24 mouse cellular contexts compared by ENCODE assay signal in the genomic region with DNA sequence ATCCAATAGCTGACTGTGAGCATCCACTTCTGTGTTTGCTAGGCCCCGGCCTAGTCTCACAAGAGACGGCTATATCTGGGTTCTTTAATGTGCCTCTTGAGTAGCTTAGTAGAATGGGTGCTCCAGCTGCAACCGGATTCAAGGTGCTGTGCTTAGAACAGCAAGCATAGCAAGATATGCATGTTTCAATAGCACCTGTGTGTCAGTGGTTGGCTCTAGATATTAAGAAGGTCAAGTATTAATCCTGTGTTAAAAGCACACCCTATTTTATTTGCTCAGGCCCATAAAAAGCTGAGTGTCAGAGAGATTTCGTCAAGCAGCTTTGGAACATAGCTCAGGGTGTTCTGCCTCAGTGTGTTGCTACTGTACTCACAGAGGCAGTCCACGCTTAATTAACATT.
DNase-seq lines count a peak whose midpoint lies in the region; ATAC-seq and TF ChIP-seq lines count a peak whose summit lies in the region.
"Had no signal": no experiment of that assay in that cellular context is flagged by ENCODE, and none has a peak within 500 bp of the region (broad histone marks: within the 10 kb centered on the region; RNA-seq: fewer than 3 reads in every experiment).

No protein-coding gene starts in this region.

- H3K36me3 ChIP-seq in lung, embryonic 16.5 days (ENCODE audit: control insufficient read depth, insufficient read depth, low read length): no peaks in the 10 kb centered on the region
- no peaks in the 10 kb centered on the region for H3K36me3 ChIP-seq in intestine, embryonic 16.5 days (ENCODE audit: control insufficient read depth, insufficient read depth, low read length)
- no peaks in the 10 kb centered on the region for H3K36me3 ChIP-seq in stomach, embryonic 16.5 days (ENCODE audit: control insufficient read depth, insufficient read depth, low read length)
- H3K36me3 ChIP-seq: embryonic facial prominence, embryonic 13.5 days; embryonic facial prominence, embryonic 15.5 days; forebrain, embryonic 10.5 days; forebrain, embryonic 12.5 days had no signal

- no peaks in the 10 kb centered on the region for H3K27me3 ChIP-seq in lung, embryonic 16.5 days (ENCODE audit: control insufficient read depth, insufficient read depth, low read depth, low read length)
- H3K27me3 ChIP-seq in intestine, embryonic 16.5 days (replicated peaks; ENCODE audit: control insufficient read depth, insufficient read depth, low read length): no peaks in the 10 kb centered on the region
- H3K27me3 ChIP-seq in stomach, embryonic 16.5 days (ENCODE audit: control insufficient read depth, insufficient read depth, low read length): no peaks in the 10 kb centered on the region
- H3K27me3 ChIP-seq: embryonic facial prominence, embryonic 13.5 days; embryonic facial prominence, embryonic 15.5 days; forebrain, embryonic 12.5 days had no signal

- WGBS in lung, embryonic 16.5 days: 58% methylated on average over 5 of the region's 5 CpGs
- WGBS in intestine, embryonic 16.5 days: 81% methylated on average over 5 of the region's 5 CpGs
- 73% methylated on average over 5 of the region's 5 CpGs for WGBS in stomach, embryonic 16.5 days

- H3K9me3 ChIP-seq in lung, embryonic 16.5 days (ENCODE audit: control insufficient read depth, low read length): no peaks in the 10 kb centered on the region
- no peaks in the 10 kb centered on the region for H3K9me3 ChIP-seq in intestine, embryonic 16.5 days (ENCODE audit: control insufficient read depth, low read length)
- no peaks in the 10 kb centered on the region for H3K9me3 ChIP-seq in stomach, embryonic 16.5 days (replicated peaks; ENCODE audit: control insufficient read depth, low read length)
- H3K9me3 ChIP-seq: embryonic facial prominence, embryonic 13.5 days; embryonic facial prominence, embryonic 15.5 days; forebrain, embryonic 10.5 days; forebrain, embryonic 12.5 days had no signal

- DNase-seq in lung, postnatal 14 days: no peak
- peak; percentile 36 for DNase-seq in lung, postnatal 36 days
- DNase-seq in lung, postnatal 10 days: no peak
- DNase-seq in left cerebral cortex, adult 11 months (ENCODE audit: low spot score): no peak
- no peak for DNase-seq in left cerebral cortex, adult 2 months (ENCODE audit: extremely low spot score in 1 of 2, low spot score in 2 of 2)
- DNase-seq: adrenal gland, adult 2 months; adrenal gland, postnatal 10 days; adrenal gland, postnatal 25 days; cerebellum, adult 11 months; cerebellum, adult 18-20 months; cerebellum, adult 8-10 months; cerebellum, adult 9-11 months; cerebellum, postnatal 14 days; cerebellum, postnatal 36 days; embryo, embryonic 11 days had no signal

- TF ChIP-seq CTCF in left cerebral cortex, adult 2 months (IDR thresholded peaks at IDR 0.05): no peak

- H3K27ac ChIP-seq in lung, embryonic 16.5 days (ENCODE audit: low read length): no peak overlapping the region
- H3K27ac ChIP-seq in intestine, embryonic 16.5 days (ENCODE audit: low read length): no peak overlapping the region
- H3K27ac ChIP-seq in stomach, embryonic 16.5 days (ENCODE audit: low read length): no peak overlapping the region
- H3K27ac ChIP-seq in left cerebral cortex, adult 2 months: no peak overlapping the region
- H3K27ac ChIP-seq: embryonic facial prominence, embryonic 13.5 days; embryonic facial prominence, embryonic 15.5 days; forebrain, embryonic 10.5 days; forebrain, embryonic 12.5 days had no signal

- H3K4me3 ChIP-seq in lung, embryonic 16.5 days (ENCODE audit: low read length): no peak overlapping the region
- no peak overlapping the region for H3K4me3 ChIP-seq in intestine, embryonic 16.5 days (ENCODE audit: low read length)
- no peak overlapping the region for H3K4me3 ChIP-seq in stomach, embryonic 16.5 days (replicated peaks; ENCODE audit: low read length)
- no peak overlapping the region for H3K4me3 ChIP-seq in left cerebral cortex, adult 2 months
- H3K4me3 ChIP-seq: embryonic facial prominence, embryonic 13.5 days; embryonic facial prominence, embryonic 15.5 days; erythroblast, embryonic 14.5 days; forebrain, embryonic 10.5 days; forebrain, embryonic 12.5 days had no signal

- H3K4me2 ChIP-seq in lung, embryonic 16.5 days (ENCODE audit: low read depth, low read length): no peak overlapping the region
- H3K4me2 ChIP-seq in intestine, embryonic 16.5 days (ENCODE audit: low read depth, low read length): no peak overlapping the region
- H3K4me2 ChIP-seq in stomach, embryonic 16.5 days (ENCODE audit: low read depth, low read length): no peak overlapping the region
- H3K4me2 ChIP-seq: embryonic facial prominence, embryonic 13.5 days; embryonic facial prominence, embryonic 15.5 days; forebrain, embryonic 12.5 days had no signal

- intact Hi-C loops in left cerebral cortex, adult 2 months (cut with DNase I): no loop called here

- ATAC-seq in lung, embryonic 16.5 days (ENCODE audit: low read depth): peak; percentile 60; the same call in 1 of the 2 replicates
- peak; percentile 64; the same call in 1 of the 2 replicates for ATAC-seq in intestine, embryonic 16.5 days
- peak; percentile 29; the same call in 1 of the 2 replicates for ATAC-seq in stomach, embryonic 16.5 days (ENCODE audit: insufficient read depth, low FRiP score)
- ATAC-seq: forebrain, embryonic 14.5 days had no signal

- H3K4me1 ChIP-seq in lung, embryonic 16.5 days (replicated peaks; ENCODE audit: control insufficient read depth, insufficient read depth, low read length): peaks cover 9% of the 10 kb centered on the region
- no peaks in the 10 kb centered on the region for H3K4me1 ChIP-seq in intestine, embryonic 16.5 days (ENCODE audit: control insufficient read depth, insufficient read depth, low read length)
- H3K4me1 ChIP-seq in stomach, embryonic 16.5 days (ENCODE audit: control insufficient read depth, insufficient read depth, low read length): peaks cover 5% of the 10 kb centered on the region
- H3K4me1 ChIP-seq: embryonic facial prominence, embryonic 13.5 days; embryonic facial prominence, embryonic 15.5 days; forebrain, embryonic 12.5 days had no signal

- no peak overlapping the region for H3K9ac ChIP-seq in lung, embryonic 16.5 days (ENCODE audit: low read length)
- no peak overlapping the region for H3K9ac ChIP-seq in intestine, embryonic 16.5 days (ENCODE audit: low read depth, low read length)
- no peak overlapping the region for H3K9ac ChIP-seq in stomach, embryonic 16.5 days (ENCODE audit: low read length)
- H3K9ac ChIP-seq: embryonic facial prominence, embryonic 13.5 days; embryonic facial prominence, embryonic 15.5 days; forebrain, embryonic 12.5 days had no signal
